Mouse (Mus musculus) heart, adult 8-10 months (tissue): Measurements from ENCODE around the gene Oas1h. TPM values are rescaled to one million over a fixed set of nuclear protein-coding genes. Genes with fewer than 3 reads are reported as not detected.
"Not testable (repeated sequence)": the region's sequence is repeated elsewhere in the genome, so short reads cannot be mapped to it uniquely, and the experiment has no call there.

Experiments used
- DNase-seq: peaks from one replicate; pipeline ENCODE4 v3.0.0; 2022; ENCODE audit warnings: low spot score
- total RNA-seq, 4 experiments: library from RNA; stranded (reverse); gene quantifications; 2 replicates each; pipeline ENCODE4 v1.2.4; 2022

The Oas1h gene
- total RNA-seq, 4 experiments from 2014 or later: not detected

DNA sequence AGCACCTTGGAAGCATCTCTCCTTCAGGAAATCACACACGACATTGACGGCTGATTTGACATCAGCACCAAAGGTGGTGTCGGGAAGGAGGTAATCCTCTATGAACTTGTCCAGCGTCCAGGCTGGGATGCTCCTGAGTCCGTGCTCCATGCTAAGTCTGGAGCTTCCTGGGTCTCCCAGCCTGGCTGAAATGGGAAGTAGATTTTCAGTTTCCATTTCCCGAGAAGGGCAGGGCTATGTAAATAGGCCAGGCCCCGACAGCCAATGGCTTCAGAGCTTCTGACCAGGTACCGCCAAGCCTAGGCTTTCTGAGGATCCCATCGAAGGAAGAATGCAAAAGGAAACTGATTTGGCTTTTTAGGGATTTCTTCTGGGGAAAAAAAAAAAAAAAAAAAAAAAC, 26.2 kb downstream of the Oas1h start, which contains the start of gene Oas1g:
Oas1g (minus strand) TSS at position 201 of the 400 bp plus-strand sequence.
- not testable (repeated sequence) for DNase-seq

DNA sequence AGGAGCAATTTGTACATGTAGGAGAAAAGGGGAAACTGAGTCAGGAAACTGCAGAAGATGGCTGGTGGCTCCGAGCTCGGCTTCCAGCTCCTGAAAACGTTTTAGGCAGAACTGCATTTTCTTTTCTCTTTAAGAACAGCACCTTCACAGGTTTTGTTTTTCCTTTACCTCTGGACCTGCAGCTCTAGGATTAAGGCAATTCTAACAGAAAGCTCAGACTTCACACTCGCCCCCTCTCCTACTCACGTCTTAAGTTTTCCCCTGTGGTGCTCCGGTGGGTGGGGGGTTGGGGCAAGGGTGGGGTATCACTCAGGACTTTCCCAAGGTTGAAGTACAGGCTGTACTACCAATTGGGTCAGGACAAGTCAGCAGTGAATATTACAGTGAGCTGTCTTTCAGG, 26.6 kb downstream of the Oas1h start:
- DNase-seq: no peak

DNA sequence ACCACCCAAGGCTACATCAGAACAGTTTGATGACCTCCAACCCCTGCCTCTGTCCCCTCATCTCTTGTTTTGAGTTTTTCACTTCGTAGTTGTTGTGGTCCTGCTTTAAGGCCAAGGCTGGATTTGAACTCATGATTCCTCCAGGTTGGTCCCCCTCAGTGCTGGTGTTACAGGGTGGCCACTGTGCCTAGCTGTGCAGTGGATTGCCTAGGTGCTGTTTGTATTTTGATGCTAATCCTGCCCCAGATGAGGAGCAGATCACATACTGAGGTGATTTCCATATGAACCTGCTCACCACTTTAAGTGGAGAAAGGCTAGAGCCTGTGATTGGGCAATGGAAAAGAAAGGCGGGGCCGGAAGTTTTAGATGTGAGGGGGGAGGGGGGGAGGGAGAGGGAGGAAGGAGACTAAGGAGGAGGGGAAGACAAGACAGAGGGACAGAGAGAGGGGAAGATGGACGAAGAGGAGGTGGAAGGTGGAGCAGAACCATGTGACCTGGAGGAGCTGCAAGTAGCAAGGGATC, 27.1 kb downstream of the Oas1h start:
- DNase-seq: not testable (repeated sequence)

DNA sequence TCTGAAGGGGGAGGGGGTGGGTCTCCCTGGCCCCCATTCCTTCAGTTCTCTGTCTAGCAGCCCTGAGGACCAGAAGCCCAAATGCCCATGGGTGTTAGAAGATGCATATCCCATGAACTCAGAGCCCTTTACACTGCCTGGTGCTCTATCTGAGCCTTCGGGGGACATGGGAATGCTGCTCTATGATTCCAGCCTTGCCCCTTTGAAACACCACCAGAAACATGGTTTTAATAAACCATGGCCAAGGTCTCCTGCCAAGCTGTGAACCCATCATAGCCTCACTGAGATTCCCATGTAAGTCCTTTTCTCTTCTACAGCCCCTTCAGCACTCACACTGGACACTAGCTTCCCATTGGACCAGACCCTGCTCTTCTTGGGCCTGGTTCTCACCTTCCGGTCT, 28.8 kb downstream of the Oas1h start:
- DNase-seq: no peak

DNA sequence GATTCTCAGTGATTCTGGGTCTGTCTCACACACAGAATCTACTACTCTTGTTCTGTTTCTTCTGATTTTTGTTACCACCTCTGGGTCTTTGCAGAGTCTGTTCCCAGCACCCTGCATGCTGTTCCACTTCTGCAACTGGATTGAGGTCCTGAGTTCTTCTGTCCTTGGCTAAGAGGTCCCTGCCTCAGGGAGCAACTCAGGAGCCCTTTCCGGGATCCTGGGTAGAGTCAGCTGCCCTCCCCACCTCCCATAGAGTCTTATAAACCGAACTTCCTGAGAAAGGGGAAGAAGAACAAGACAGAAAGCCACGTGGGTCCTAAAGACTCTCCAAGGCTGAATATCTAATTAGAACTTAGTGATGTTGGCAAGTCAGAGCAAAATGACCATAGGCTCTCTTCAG, 29.8 kb downstream of the Oas1h start:
- no peak for DNase-seq

DNA sequence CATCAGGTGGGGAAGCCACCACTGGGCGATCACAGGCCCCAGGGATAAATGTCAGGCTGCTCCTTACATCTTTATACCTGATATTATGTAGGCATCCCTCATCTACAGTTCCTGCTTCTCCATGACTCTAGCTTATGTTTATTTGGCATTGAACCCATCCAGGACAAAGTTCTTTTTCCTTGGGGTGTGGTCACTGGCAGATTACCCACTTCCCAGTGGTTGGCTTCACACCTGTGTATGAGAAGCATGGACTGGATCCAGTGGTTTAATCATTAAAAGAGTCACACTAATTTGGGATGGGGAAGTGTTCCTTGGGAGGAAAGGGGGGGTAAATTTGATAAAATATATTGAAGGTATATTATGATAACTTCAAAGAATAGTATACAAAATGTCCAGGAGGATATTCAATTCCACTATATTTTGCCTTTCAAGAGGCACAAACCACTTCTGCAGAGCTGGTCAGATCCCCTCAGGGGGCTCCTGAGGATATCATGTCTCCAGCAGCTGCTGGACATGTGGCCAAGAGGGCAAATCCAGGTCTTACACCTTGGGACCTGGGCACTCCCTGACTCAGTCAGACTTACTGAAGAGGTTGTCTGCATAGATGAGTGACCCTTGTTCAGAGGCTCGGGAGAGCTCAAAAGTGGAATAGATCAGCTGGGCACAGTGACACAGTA, 30.5 kb downstream of the Oas1h start:
- DNase-seq: not testable (repeated sequence)

DNA sequence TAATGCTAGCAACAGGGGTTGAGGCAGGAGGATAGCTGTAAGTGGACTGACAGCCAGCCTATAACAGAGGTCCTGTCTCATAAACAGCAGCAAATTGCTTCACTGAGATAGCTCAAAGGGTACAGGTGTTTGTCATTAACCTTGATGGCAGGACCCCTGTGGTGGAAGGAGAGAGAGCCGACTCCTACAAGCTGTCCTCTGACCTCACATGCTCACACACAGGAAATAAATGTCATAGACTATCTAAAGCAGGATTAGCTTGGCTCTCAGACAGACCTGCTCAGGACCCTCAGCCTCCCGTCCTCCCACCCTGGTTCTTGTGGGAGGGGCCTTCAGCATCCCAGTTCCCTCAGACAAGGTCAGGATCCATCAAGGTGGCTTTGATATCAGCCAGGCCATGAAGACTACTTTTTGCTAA, 31.0 kb downstream of the Oas1h start:
- no peak for DNase-seq

DNA sequence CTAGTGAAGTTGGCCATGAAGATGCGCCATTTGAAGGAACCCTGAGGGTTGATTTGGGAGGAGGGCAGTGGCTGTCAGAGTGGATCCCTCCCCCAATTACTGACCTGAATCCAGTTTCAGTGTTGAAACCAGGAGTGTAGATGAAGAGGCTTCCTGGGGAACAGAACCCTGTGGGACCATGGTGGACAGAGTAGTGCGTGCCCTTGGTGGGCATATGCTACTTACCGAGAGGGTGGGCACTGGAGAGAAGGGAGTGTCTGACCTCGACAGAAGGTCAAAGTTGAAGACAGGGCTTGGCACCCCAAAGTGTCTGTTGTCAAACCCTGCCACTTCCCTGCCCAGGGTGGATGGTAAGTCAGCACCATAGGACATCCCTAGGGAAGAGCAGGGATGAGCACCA, 32.6 kb downstream of the Oas1h start:
- not testable (repeated sequence) for DNase-seq

DNA sequence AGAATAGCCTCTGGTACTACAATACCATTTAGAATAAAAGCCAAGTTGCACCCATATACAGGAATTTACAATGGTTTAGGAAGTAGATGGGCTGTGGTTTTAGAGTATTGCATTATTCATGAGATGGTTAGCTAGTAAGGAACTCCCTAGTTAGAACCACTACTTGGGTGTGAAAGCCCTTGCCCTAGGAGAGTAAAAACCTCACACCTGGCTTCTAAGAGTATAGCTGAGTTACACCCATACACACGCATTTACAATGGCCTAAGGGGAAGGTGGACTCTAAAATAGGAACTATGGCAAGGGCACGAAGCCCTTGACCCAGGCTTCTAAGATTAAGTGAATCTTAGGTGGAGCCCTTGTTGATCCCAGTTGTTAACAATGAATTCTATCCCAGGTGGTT, 33.5 kb downstream of the Oas1h start:
- not testable (repeated sequence) for DNase-seq

DNA sequence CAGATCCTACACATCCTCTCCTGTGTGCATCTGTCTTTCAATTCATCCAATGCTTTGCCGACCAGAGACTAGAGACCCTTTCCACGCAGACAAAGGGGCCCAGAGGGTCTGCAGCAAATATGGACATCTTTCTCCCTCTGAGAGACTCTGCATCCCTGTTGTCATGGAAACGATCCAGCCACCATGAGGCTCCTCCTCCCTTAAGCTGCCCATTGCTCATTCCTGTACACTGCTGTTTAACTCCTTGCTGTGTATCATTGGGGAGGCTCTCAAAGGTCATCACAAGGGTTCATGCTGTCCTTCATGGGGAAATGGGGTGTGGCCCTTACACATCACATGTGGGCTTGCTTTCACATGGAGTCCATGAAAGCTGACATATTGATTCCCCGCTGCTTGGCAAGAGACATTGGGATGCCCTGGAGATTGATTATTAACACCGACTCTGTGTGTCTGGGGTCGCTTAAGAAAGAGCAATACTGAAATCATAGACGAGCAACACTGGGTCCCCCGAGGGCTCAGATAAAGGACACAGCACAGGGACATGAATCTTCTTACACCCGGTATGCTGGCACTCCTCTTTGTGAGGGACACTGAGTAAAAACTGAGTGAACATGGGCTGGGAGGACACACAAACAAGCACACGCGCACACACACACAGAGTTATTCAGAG, 34.1 kb downstream of the Oas1h start:
- DNase-seq: no peak

DNA sequence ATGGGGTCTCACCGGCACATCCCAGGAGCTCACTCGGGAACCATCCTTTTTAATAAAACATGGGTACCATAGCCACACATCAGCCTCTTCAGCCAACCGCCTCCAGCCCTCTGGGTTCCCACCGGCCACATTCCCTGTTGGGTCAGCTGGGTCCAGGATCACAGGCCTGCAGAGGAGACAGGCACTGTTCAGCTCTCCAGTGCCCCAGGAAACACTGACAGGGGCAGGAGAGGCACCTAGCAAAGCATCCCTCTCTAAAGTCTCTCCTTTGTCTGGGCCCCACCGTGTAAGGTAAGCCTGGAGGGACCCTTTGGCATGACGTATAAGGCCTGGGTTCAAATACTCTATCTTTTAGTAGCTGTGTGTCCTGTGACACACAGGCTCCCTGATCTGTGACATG, 37.1 kb downstream of the Oas1h start:
- no peak for DNase-seq

DNA sequence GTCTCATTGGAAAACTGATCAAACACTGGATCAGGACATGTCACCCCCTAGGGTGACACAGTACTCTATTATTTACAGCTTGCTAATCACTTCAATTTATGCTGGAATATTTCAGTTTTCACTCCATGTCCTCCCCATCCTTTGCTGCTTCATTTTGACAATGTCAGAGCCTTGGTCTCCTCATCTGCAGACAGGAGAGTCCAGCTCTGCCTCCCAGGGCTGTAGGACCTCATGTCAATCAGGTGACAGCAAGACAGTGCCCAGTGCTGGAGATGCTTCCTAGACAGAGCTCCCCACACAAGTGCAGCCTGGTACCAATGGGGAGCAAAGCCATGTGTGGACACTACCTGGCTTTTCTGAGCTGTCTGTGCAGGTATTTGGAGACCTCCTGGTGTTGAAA, 37.5 kb downstream of the Oas1h start:
- no peak for DNase-seq

DNA sequence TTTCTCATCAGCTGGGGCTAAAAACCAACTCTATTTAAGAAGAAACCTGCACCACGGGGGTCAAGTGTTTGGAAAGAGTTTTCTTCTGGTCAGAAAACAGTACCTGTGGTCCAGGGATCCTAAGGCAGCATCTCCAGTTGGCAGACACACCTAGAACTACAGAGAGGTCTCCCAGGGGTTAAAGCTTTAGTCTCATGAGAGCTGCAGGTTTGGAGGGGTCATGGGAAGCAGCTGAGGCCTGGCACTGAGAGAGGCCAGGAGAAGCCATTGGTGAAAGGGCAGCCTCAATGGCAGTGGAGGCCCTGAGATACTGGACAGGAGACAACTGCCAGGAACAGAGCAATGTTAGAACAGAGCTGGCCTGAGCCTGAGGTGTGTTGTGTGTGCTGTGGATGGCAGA, 39.4 kb downstream of the Oas1h start:
- no peak for DNase-seq

DNA sequence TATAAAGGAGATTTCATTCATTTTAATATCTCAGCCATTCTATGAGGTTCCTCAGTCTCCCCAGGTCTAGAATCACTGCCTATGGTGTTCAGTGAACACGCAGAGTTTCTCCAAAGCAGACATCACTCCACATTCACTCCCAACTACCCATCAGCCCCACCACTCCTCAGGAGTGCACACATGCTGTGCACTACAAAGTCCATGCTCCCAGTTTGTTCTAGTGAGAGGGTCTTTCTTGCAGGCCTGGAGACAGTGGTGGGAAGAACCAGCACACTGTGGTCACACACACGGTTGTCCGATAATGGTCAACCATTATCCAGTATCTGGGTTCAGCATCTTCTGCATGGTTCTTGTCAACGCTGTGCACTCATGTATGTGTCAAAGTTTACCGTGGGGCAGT, 40.8 kb downstream of the Oas1h start:
- DNase-seq: no peak

DNA sequence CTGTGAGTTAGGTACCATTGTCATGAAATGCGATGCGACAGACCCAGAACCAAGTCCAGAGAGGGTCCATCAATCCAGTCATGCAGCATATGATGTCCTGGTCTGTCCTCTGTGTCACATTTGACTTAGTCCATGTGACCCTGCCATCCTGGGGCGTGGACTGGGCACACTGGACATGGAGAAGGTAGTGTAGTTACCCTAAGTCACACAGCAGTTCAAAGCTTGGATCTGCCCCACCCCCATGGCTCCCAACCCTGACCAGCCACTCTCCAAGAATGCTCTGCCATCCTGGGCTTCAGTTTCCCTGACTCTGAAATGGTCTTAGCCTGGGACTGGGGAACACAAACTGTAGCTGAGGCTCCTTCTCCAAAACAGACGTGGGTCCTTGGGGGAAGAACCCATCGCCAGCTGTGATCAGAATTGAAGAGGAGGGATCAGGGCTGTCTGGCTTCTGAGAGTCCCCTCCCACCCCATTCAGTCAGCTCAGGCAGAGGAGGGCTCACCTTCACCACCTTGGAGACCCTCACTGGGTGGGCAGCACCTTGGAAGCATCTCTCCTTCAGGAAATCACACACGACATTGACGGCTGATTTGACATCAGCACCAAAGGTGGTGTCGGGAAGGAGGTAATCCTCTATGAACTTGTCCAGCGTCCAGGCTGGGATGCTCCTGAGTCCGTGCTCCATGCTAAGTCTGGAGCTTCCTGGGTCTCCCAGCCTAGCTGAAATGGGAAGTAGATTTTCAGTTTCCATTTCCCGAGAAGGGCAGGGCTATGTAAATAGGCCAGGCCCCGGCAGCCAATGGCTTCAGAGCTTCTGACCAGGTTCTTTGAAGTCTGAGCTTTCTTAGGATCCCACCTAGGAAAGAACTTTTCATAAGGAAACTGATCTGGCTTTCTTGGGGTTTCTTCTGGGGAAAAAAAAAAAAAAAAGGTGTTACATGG, 45.8 kb downstream of the Oas1h start, which contains the start of gene Oas1a:
Oas1a (minus strand) TSS at position 731 of the 943 bp plus-strand sequence.
- not testable (repeated sequence) for DNase-seq

DNA sequence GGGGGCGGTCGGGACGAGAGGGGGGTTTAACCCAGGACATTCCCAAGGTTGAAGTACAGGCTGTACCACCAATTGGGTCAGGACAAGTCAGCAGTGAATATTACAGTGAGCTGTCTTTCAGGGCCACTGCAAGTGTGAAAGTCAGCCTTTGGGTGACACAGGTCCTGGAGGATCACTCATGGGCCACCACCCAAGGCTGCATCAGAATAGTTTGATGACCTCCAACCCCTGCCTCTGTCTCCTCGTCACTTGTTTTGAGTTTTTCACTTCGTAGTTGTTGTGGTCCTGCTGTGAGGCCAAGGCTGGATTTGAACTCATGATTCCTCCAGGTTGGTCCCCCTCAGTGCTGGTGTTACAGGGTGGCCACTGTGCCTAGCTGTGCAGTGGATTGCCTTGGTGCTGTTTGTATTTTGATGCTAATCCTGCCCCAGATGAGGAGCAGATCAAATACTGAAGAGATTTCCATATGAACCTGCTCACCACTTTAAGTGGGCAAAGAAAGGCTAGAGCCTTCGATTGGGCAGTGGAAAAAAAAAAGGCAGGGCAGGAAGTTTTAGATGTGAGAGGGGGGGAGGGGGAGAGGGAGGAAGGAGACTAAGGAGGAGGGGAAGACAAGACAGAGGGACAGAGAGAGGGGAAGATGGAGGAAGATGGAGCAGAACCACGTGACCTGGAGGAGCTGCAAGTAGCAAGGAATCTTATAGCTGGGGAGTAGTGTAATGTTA, 47.1 kb downstream of the Oas1h start:
- no peak for DNase-seq

DNA sequence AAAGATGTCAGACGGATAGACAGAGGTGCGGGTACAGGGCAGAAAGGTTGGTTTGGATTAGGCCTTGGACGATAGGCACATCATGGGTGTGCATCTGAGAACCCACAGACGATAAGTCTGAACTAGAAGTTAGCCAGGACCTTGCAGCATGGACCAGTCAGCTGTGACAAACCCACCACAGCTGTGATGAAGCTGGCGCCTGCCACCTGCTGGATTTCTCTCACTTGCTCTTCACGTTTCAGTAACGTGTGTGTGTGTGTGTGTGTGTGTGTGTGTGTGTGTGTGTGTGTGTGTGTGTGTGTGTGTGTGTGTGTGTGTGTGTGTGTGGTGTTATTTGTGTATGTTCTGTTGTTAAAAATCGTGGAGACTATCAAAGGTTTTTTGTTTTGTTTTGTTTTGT, 53.0 kb downstream of the Oas1h start, which contains the start of gene Oas1d:
Oas1d (plus strand) TSS at position 333 of the 400 bp plus-strand sequence.
- not testable (repeated sequence) for DNase-seq

DNA sequence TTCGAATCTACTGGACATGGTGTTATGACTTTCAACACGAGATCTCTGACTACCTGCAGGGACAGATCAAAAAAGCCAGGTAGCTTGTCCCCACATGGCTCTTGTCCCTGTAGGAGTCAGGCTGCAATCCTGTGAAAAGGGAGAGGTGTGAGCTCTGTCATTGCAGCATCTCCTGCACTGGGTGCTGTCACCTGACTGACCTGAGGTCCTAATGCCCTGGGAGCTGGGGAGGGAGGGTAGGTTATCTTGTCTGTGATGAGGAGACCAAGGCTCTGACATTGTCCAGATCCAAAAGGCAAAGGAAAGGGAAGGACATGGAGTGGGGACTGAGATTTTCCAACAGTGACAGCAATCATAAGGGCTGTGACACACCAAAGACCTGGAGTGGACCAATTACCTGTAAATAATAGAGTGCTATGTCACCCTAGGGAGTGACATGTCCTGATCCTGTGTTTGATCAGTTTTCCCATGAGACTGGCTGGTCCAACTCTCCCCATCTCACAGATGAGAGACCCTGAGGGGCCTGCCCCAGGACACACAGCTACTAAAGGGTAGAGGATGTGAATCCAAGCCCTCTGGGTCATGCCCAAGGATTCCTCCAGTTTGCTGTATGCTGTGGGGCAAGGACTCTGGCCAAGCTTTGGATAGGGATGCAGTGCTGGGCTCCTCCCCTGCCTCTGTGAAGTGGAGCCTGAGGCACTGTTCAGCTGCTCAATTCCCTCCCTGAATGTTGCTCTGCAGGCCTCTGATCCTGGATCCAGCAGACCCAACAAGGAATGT, 58.1 kb downstream of the Oas1h start:
- DNase-seq: not testable (repeated sequence)

DNA sequence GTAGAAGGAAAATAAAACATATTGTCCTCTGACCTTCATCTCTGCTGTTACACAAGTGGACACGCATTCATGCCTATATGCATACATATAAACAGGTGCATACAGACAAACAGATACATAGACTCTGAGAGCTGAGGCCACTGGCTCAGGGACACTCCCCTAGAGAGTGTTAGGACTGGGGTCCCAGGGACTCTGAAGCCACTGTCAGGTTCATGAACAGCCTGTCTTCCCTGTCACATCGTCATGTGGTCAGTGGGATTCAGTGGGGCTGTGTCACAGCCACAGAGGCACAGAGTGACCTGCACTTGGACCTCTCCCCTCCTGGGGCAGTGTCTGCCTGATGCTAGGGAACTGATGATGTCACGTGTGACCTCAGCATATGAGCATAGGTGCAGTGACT, 59.1 kb downstream of the Oas1h start:
- DNase-seq: no peak
